Mouse (Mus musculus) forebrain, embryonic 11.5 days (tissue): ENCODE results near the gene Sgip1. TPM values are rescaled to one million over a fixed set of nuclear protein-coding genes. Genes with fewer than 3 reads are reported as not detected.

ENCODE experiments used
- ATAC-seq: fragments of 200-750 bp; cut with Nextera tagmentation; replicated peaks from 2 replicates; pipeline ENCODE4 v1.8.0; 2017; ENCODE audit warnings: moderate TSS enrichment; ENCODE audit not compliant: low FRiP score
- DNase-seq: peaks from one replicate; pipeline ENCODE4 v3.0.0-alpha.2; 2017; ENCODE audit warnings: low spot score
- H3K27ac ChIP-seq: fragments of 300-500 bp; sonication (generic); 2 replicates; pipeline ENCODE4 v1.5.1; 2014; ENCODE audit warnings: low read depth, low read length
- H3K27me3 ChIP-seq: fragments of 300-500 bp; sonication (generic); 2 replicates; pipeline ENCODE4 v1.6.1; 2014; ENCODE audit warnings: mild to moderate bottlenecking, low read length, mixed read lengths; ENCODE audit not compliant: control insufficient read depth, insufficient read depth
- H3K36me3 ChIP-seq: fragments of 300-500 bp; sonication (generic); 2 replicates; pipeline ENCODE4 v1.6.1; 2014; ENCODE audit warnings: mild to moderate bottlenecking, low read length, moderate library complexity, mixed read lengths; ENCODE audit not compliant: control insufficient read depth, insufficient read depth
- H3K4me1 ChIP-seq: fragments of 300-500 bp; sonication (generic); replicated peaks from 2 replicates; pipeline ENCODE4 v1.6.1; 2014; ENCODE audit warnings: low read length, mixed read lengths; ENCODE audit not compliant: control insufficient read depth, insufficient read depth
- H3K4me2 ChIP-seq: fragments of 300-500 bp; sonication (generic); 2 replicates; pipeline ENCODE4 v1.6.1; 2014; ENCODE audit warnings: low read depth, mild to moderate bottlenecking, low read length, moderate library complexity, mixed read lengths; ENCODE audit not compliant: severe bottlenecking
- H3K4me3 ChIP-seq: fragments of 300-500 bp; sonication (generic); 2 replicates; pipeline ENCODE4 v1.5.1; 2014; ENCODE audit warnings: low read depth, low read length
- H3K9ac ChIP-seq: fragments of 300-500 bp; sonication (generic); 2 replicates; pipeline ENCODE4 v1.6.1; 2014; ENCODE audit warnings: low read length
- H3K9me3 ChIP-seq: fragments of 300-500 bp; sonication (generic); 2 replicates; pipeline ENCODE4 v1.6.1; 2016; ENCODE audit warnings: low read length, mixed read lengths; ENCODE audit not compliant: control insufficient read depth
- WGBS: fragments of 180-500 bp; shearing (Covaris S2); extraction: QIAGEN DNeasy Blood & Tissue Kit; methylation state at CpG from one replicate; pipeline ENCODE4 v1.1.7; 2014; 5-methylcytosine and 5-hydroxymethylcytosine counted together
- polyA plus RNA-seq: library from polyadenylated mRNA; unstranded; fragments of >200 nt; fragmentation: Nextera tagmentation; extraction: Ambion mirVana; gene quantifications from 2 replicates; pipeline ENCODE4 v1.2.1, GENCODE M21; 2014

The Sgip1 gene
- polyA plus RNA-seq, 1 experiment from 2014 or later, result 12.8 TPM

GRCm38 (mm10) chr4:102792100-102792790 is 51.1 kb downstream of the Sgip1 start:
- ATAC-seq, result no peak
- H3K9me3 ChIP-seq, result no peaks in the 10 kb centered on the region
- H3K4me3 ChIP-seq, result no peak overlapping the region
- H3K9ac ChIP-seq, result no peak overlapping the region
- no peaks in the 10 kb centered on the region for H3K27me3 ChIP-seq
- no peak overlapping the region for H3K27ac ChIP-seq
- H3K4me1 ChIP-seq, result no peaks in the 10 kb centered on the region
- no peak overlapping the region for H3K4me2 ChIP-seq
- no peak for DNase-seq
- 76% methylated on average over 8 of the region's 8 CpGs for WGBS
- no peaks in the 10 kb centered on the region for H3K36me3 ChIP-seq

- Histone ChIP-seq H3K27me3 (no peaks in the 10 kb centered on the region), H3K4me3 (no peak overlapping the region), H3K4me2 (no peak overlapping the region), H3K36me3 (no peaks in the 10 kb centered on the region), H3K9me3 (no peaks in the 10 kb centered on the region), H3K9ac (no peak overlapping the region), H3K27ac (no peak overlapping the region), H3K4me1 (no peaks in the 10 kb centered on the region)
- ATAC-seq, result no peak
- no peak for DNase-seq
- WGBS, result 80% methylated on average over 1 of the region's 1 CpGs
Measured at GRCm38 (mm10) chr4:102801471-102801870, 60.4 kb downstream of the Sgip1 start.

- WGBS, result 92% methylated on average over 4 of the region's 4 CpGs
- H3K4me3 ChIP-seq, result no peak overlapping the region
- ATAC-seq, result no peak
- H3K27me3 ChIP-seq, result no peaks in the 10 kb centered on the region
- no peak overlapping the region for H3K4me2 ChIP-seq
- H3K9ac ChIP-seq, result no peak overlapping the region
- H3K4me1 ChIP-seq, result no peaks in the 10 kb centered on the region
- H3K9me3 ChIP-seq, result no peaks in the 10 kb centered on the region
- no peaks in the 10 kb centered on the region for H3K36me3 ChIP-seq
- H3K27ac ChIP-seq, result no peak overlapping the region
- no peak for DNase-seq
Measured at GRCm38 (mm10) chr4:102801936-102802335, 60.8 kb downstream of the Sgip1 start.

- Histone ChIP-seq H3K9me3 (no peaks in the 10 kb centered on the region), H3K4me1 (no peaks in the 10 kb centered on the region), H3K9ac (no peak overlapping the region), H3K4me2 (no peak overlapping the region), H3K36me3 (no peaks in the 10 kb centered on the region), H3K27me3 (no peaks in the 10 kb centered on the region), H3K27ac (no peak overlapping the region), H3K4me3 (no peak overlapping the region)
- ATAC-seq (no peak), DNase-seq (no peak)
- 61% methylated on average over 5 of the region's 5 CpGs for WGBS
Measured at GRCm38 (mm10) chr4:102804611-102805010, 63.5 kb downstream of the Sgip1 start.

- no peak for DNase-seq
- Histone ChIP-seq H3K27me3 (no peaks in the 10 kb centered on the region), H3K36me3 (no peaks in the 10 kb centered on the region), H3K4me2 (no peak overlapping the region), H3K9ac (no peak overlapping the region), H3K9me3 (no peaks in the 10 kb centered on the region), H3K4me3 (no peak overlapping the region), H3K4me1 (no peaks in the 10 kb centered on the region), H3K27ac (no peak overlapping the region)
- 91% methylated on average over 3 of the region's 3 CpGs for WGBS
- ATAC-seq, result no peak
Measured at GRCm38 (mm10) chr4:102806987-102807386, 65.9 kb downstream of the Sgip1 start.

- Histone ChIP-seq H3K9me3 (no peaks in the 10 kb centered on the region), H3K4me2 (no peak overlapping the region), H3K9ac (no peak overlapping the region), H3K27me3 (no peaks in the 10 kb centered on the region), H3K27ac (no peak overlapping the region), H3K36me3 (no peaks in the 10 kb centered on the region), H3K4me1 (no peaks in the 10 kb centered on the region), H3K4me3 (no peak overlapping the region)
- ATAC-seq (no peak), DNase-seq (no peak)
Measured at GRCm38 (mm10) chr4:102808258-102808657, 67.2 kb downstream of the Sgip1 start.

GRCm38 (mm10) chr4:102809296-102809695 is 68.2 kb downstream of the Sgip1 start:
- ATAC-seq (no peak), DNase-seq (no peak)
- no peak overlapping the region for H3K27ac ChIP-seq
- 84% methylated on average over 4 of the region's 4 CpGs for WGBS
- H3K9me3 ChIP-seq, result no peaks in the 10 kb centered on the region
- H3K27me3 ChIP-seq, result no peaks in the 10 kb centered on the region
- H3K4me2 ChIP-seq, result no peak overlapping the region
- no peak overlapping the region for H3K4me3 ChIP-seq
- H3K36me3 ChIP-seq, result no peaks in the 10 kb centered on the region
- no peaks in the 10 kb centered on the region for H3K4me1 ChIP-seq
- H3K9ac ChIP-seq, result no peak overlapping the region

GRCm38 (mm10) chr4:102810277-102810676 is 69.2 kb downstream of the Sgip1 start:
- ATAC-seq (no peak), DNase-seq (no peak)
- H3K27ac ChIP-seq, result no peak overlapping the region
- no peaks in the 10 kb centered on the region for H3K36me3 ChIP-seq
- 87% methylated on average over 1 of the region's 1 CpGs for WGBS
- no peaks in the 10 kb centered on the region for H3K27me3 ChIP-seq
- no peaks in the 10 kb centered on the region for H3K9me3 ChIP-seq
- no peak overlapping the region for H3K9ac ChIP-seq
- no peak overlapping the region for H3K4me3 ChIP-seq
- H3K4me2 ChIP-seq, result no peak overlapping the region
- H3K4me1 ChIP-seq, result no peaks in the 10 kb centered on the region

GRCm38 (mm10) chr4:102811007-102811805 is 70.1 kb downstream of the Sgip1 start:
- Histone ChIP-seq H3K4me3 (no peak overlapping the region), H3K27me3 (no peaks in the 10 kb centered on the region), H3K4me2 (no peak overlapping the region), H3K9ac (no peak overlapping the region), H3K9me3 (no peaks in the 10 kb centered on the region), H3K36me3 (no peaks in the 10 kb centered on the region), H3K4me1 (no peaks in the 10 kb centered on the region), H3K27ac (no peak overlapping the region)
- no peak for DNase-seq
- no peak for ATAC-seq
- 61% methylated on average over 9 of the region's 9 CpGs for WGBS
